Mouse (Mus musculus) liver, postnatal 0 days (tissue): ENCODE results near the gene Chn1. TPM values are rescaled to one million over a fixed set of nuclear protein-coding genes. Genes with fewer than 3 reads are reported as not detected.

Experiments used
- ATAC-seq: fragments of 200-750 bp; cut with Nextera tagmentation; 2 replicates; pipeline ENCODE4 v1.8.0; 2017; ENCODE audit warnings: mild to moderate bottlenecking, moderate library complexity
- DNase-seq: peaks from one replicate; pipeline ENCODE4 v3.0.0-alpha.2; 2016
- H3K27ac ChIP-seq: fragments of 300-500 bp; sonication (generic); 2 replicates; pipeline ENCODE4 v1.5.1; 2014; ENCODE audit warnings: antibody characterized with exemption, moderate library complexity, mild to moderate bottlenecking, low read depth
- H3K27me3 ChIP-seq: fragments of 300-500 bp; sonication (generic); 2 replicates; pipeline ENCODE4 v1.6.1; 2014; ENCODE audit warnings: low read length, control low read depth, mixed read lengths; ENCODE audit not compliant: insufficient read depth
- H3K36me3 ChIP-seq: fragments of 300-500 bp; sonication (generic); replicated peaks from 2 replicates; pipeline ENCODE4 v1.6.1; 2014; ENCODE audit warnings: mild to moderate bottlenecking, control low read depth, low read length, moderate library complexity, mixed read lengths; ENCODE audit not compliant: insufficient read depth
- H3K4me1 ChIP-seq: fragments of 300-500 bp; sonication (generic); 2 replicates; pipeline ENCODE4 v1.6.1; 2014; ENCODE audit warnings: antibody characterized with exemption, mild to moderate bottlenecking, control low read depth; ENCODE audit not compliant: insufficient read depth
- H3K4me2 ChIP-seq: fragments of 300-500 bp; sonication (generic); 2 replicates; pipeline ENCODE4 v1.6.1; 2014; ENCODE audit warnings: low read depth, mild to moderate bottlenecking, low read length, moderate library complexity, mixed read lengths
- H3K4me3 ChIP-seq: fragments of 300-500 bp; sonication (generic); 2 replicates; pipeline ENCODE4 v1.5.1; 2014; ENCODE audit warnings: low read depth, low read length
- H3K9ac ChIP-seq: fragments of 300-500 bp; sonication (generic); replicated peaks from 2 replicates; pipeline ENCODE4 v1.6.1; 2014; ENCODE audit warnings: mild to moderate bottlenecking, moderate library complexity
- H3K9me3 ChIP-seq: fragments of 300-500 bp; sonication (generic); 2 replicates; pipeline ENCODE4 v1.6.1; 2016; ENCODE audit warnings: mild to moderate bottlenecking, control low read depth, low read length, mixed read lengths
- CTCF ChIP-seq: sonication (generic); IDR thresholded peaks from 2 replicates; pipeline ENCODE4 v1.5.1; 2016; ENCODE audit warnings: antibody characterized with exemption, low read depth
- EP300 ChIP-seq: IDR thresholded peaks from 2 replicates; pipeline ENCODE4 v1.6.1; 2016; ENCODE audit warnings: antibody characterized with exemption, low read depth, mild to moderate bottlenecking
- WGBS: fragments of 180-500 bp; shearing (Covaris S2); extraction: QIAGEN DNeasy Blood & Tissue Kit; methylation state at CpG from one replicate; pipeline ENCODE4 v1.1.7; 2014; ENCODE audit not compliant: insufficient replicate concordance; 5-methylcytosine and 5-hydroxymethylcytosine counted together
- polyA plus RNA-seq: library from polyadenylated mRNA; unstranded; fragments of >200 nt; fragmentation: Nextera tagmentation; extraction: Ambion mirVana; gene quantifications from 2 replicates; pipeline ENCODE4 v1.2.1, GENCODE M21; 2015

Chn1 gene
- polyA plus RNA-seq, 1 experiment from 2014 or later = 0.26 TPM

DNA sequence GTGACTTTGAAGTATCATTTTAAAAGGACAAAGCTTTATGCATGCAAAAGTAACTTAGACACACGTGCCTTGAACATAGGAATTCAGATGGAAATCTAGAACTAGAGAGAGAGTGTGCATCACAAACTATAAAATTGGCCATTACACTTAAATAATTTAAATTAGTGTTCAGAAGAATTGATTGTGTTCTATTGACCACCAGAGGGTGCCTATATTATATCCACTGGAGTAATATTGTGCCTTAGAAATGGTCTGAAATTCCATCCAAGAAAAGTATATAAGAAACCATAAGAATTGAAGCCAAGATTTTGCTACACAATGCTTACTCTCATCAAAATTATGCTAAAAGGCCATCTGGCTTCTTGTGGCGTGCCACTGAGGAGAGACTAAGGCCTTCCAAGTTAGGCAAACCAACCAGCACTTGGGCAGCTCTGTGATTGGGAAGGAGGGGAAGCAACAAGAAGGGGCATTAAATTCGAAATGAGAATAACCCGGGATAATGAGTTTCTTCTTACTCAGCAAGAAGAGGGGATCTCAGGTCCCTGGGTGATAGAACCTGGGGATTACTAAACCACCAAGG lies 4.0 kb upstream of the Chn1 start:
- H3K36me3 ChIP-seq = no peaks in the 10 kb centered on the region
- TF ChIP-seq EP300 = no peak
- no peak for TF ChIP-seq CTCF
- no peak overlapping the region for H3K27ac ChIP-seq
- peaks cover 4% of the 10 kb centered on the region for H3K4me1 ChIP-seq
- DNase-seq (no peak), ATAC-seq (no peak)
- 61% methylated on average over 4 of the region's 4 CpGs for WGBS
- H3K9ac ChIP-seq = no peak overlapping the region
- H3K4me2 ChIP-seq = no peak overlapping the region
- peaks cover 47% of the 10 kb centered on the region for H3K27me3 ChIP-seq
- no peaks in the 10 kb centered on the region for H3K9me3 ChIP-seq
- H3K4me3 ChIP-seq = no peak overlapping the region

DNA sequence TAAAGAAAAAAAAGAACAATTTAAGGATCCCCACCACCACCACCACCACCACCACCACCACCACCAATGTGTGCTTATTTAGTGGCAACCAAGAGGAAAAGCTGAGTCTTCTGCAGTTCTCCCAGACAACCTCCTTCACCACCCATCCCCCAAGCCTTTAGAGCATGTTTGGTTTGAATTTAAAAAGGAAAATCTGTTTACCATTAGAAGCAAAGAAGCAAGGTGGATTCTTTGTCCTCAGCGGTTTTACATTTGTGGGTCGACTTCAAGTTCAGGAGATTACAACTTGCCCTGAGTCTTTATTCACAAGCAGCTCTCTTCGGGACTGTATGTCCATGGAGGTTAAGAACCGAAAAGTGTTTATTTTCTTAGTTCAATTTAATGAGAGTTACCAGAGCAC lies 1.8 kb upstream of the Chn1 start:
- peaks cover 63% of the 10 kb centered on the region for H3K27me3 ChIP-seq
- no peak overlapping the region for H3K4me3 ChIP-seq
- ATAC-seq (no peak), DNase-seq (no peak)
- no peaks in the 10 kb centered on the region for H3K36me3 ChIP-seq
- H3K27ac ChIP-seq = no peak overlapping the region
- no peaks in the 10 kb centered on the region for H3K9me3 ChIP-seq
- H3K9ac ChIP-seq = no peak overlapping the region
- no peak for TF ChIP-seq CTCF
- no peak for TF ChIP-seq EP300
- no peak overlapping the region for H3K4me2 ChIP-seq
- H3K4me1 ChIP-seq = peaks cover 4% of the 10 kb centered on the region
- WGBS = 43% methylated on average over 4 of the region's 4 CpGs

DNA sequence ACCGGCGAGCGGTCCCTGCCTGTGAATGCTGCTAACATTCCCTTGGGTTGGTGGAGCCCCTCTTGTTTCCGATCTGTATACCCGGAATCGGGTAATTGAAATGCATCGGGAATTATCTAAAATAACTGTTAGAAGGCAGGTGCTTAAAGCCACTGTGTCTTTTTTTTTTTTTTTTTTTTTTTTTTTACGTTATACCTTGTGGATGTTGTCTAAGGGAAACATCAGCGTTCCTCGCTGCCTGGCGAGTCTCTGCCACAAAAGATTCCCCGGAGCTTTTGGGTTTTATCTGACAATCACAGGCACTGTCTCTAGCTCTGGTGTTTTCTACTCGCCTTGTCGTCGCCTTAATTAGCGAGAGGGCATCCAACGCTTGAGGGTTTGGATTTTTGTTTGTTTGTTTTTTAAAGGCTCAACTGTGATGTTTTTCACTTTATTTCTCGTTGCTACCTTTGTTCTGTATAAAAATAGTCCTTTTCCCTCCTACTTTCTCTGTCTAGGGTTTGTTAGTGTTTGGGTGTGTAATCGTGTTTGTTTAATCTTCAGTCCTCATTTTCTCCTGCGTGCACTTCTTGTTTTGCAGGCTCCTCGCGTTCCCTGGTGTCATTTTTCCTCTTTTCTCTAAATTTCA lies 651 bp upstream of the Chn1 start:
- Histone ChIP-seq H3K9me3 (no peaks in the 10 kb centered on the region), H3K4me2 (peak overlapping the region; percentile 92), H3K27me3 (peaks cover 63% of the 10 kb centered on the region), H3K4me1 (peaks cover 4% of the 10 kb centered on the region), H3K36me3 (no peaks in the 10 kb centered on the region), H3K27ac (no peak overlapping the region), H3K4me3 (peak overlapping the region; percentile 64), H3K9ac (no peak overlapping the region)
- 1% methylated on average over 22 of the region's 22 CpGs for WGBS
- ATAC-seq = no peak
- TF ChIP-seq EP300 (no peak), CTCF (no peak)
- DNase-seq = no peak

DNA sequence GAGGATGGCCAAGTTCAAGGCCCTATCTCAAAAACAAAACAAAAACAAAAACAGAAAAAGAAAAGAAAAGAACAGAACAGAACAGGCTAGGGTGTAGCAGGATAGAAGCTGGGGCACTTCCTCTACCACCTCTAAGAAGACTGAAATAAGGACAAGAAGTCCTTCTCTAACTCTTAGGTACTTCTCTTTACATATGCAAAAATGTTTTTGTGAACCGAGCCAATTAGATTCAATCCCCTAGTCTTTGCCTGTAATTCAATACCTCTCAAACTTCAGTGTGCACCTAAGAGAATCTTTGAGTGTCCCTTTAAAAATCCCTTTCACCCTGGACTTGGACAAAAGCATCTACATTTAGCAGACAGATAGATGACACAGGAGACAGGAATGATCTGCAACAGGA lies 2.2 kb downstream of the Chn1 start:
- 36% methylated on average over 1 of the region's 1 CpGs for WGBS
- TF ChIP-seq CTCF = no peak
- no peak for TF ChIP-seq EP300

DNA sequence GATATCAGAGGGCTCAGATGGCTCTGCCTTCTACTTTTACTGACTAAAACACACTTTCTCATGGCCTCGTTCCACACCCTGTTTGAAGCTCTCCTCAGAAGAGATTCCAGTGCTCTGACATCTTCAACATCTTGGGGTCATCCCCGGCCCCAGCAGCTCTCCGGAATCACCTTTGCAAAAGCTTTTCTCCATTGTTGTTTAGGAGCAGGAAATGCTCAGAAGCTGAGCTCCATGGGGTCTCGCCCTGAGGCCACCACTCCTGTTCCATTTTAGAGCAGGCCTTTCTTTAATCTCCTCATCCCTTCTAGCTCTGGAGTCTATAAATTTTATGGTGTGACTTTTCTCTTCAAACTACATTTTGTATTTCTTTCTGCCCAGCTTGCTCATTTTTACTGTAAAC lies 6.5 kb downstream of the Chn1 start:
- no peak overlapping the region for H3K27ac ChIP-seq
- H3K4me3 ChIP-seq = no peak overlapping the region
- no peak overlapping the region for H3K9ac ChIP-seq
- H3K9me3 ChIP-seq = no peaks in the 10 kb centered on the region
- H3K36me3 ChIP-seq = no peaks in the 10 kb centered on the region
- no peaks in the 10 kb centered on the region for H3K4me1 ChIP-seq
- peaks cover 11% of the 10 kb centered on the region for H3K27me3 ChIP-seq
- ATAC-seq = no peak
- no peak for DNase-seq
- no peak overlapping the region for H3K4me2 ChIP-seq
- WGBS = 67% methylated on average over 4 of the region's 4 CpGs
- no peak for TF ChIP-seq CTCF
- no peak for TF ChIP-seq EP300

More for the DNA sequence above, 2.2 kb downstream of the Chn1 start:
- no peak for ATAC-seq
- no peak for DNase-seq
- Histone ChIP-seq H3K4me2 (no peak overlapping the region), H3K9ac (no peak overlapping the region), H3K27me3 (peaks cover 49% of the 10 kb centered on the region), H3K4me3 (no peak overlapping the region), H3K9me3 (no peaks in the 10 kb centered on the region), H3K4me1 (peaks cover 4% of the 10 kb centered on the region), H3K27ac (no peak overlapping the region), H3K36me3 (no peaks in the 10 kb centered on the region)

DNA sequence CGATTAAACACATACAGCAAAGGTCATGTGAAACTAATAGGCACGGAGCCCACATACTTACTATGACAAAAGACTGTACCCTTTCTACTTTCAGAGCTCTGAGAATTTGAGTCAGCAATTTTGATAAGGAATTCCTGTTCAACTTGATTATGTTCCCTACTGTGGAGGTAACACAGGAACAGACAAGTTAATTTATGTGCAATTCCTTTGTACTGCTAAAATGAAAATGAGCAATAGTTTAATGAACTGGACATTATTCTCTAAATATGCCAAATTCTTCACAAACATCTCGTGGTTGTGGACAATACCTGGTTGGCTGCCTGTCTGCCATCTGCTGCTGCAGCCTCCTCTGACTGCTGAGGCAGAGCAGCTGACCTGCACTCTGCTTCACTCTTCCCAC lies 11.6 kb downstream of the Chn1 start:
- ATAC-seq (no peak), DNase-seq (no peak)
- no peak overlapping the region for H3K27ac ChIP-seq
- no peak overlapping the region for H3K4me3 ChIP-seq
- no peaks in the 10 kb centered on the region for H3K9me3 ChIP-seq
- TF ChIP-seq CTCF (no peak), EP300 (no peak)
- no peaks in the 10 kb centered on the region for H3K4me1 ChIP-seq
- no peak overlapping the region for H3K4me2 ChIP-seq
- no peaks in the 10 kb centered on the region for H3K27me3 ChIP-seq
- no peak overlapping the region for H3K9ac ChIP-seq
- 70% methylated on average over 3 of the region's 3 CpGs for WGBS
- no peaks in the 10 kb centered on the region for H3K36me3 ChIP-seq
